Mouse (Mus musculus): Measurements from ENCODE around the gene Zbtb1.

DNA sequence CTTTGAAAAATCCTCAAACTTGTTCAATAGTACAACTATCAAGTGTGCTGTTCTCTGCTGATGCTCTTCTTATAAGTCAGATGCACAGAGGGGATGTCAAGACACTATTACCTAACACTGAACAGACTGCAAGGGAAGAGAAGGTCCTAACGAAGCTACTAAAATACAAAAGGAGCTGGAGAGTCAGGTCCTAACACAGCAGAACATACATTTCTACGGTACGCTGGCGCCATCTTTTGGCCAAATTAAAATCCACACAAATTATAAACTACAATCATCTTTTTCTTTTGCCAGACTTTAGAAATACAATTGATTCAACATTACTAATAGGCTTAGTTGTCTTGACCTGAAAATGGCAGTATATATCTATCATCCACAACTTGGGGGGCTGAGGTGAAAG, 29.0 kb upstream of the Zbtb1 start:
- TF ChIP-seq GATA1 (IDR thresholded peaks at IDR 0.05; ENCODE audit: borderline replicate concordance, low read length) = no peak
- TF ChIP-seq FLI1 (IDR thresholded peaks at IDR 0.05; ENCODE audit: low read length) = no peak

Data from megakaryocyte, embryonic 14.5 days (primary cell).